Mouse (Mus musculus): Measurements from ENCODE around the gene Ttyh2. TPM values are rescaled to one million over a fixed set of nuclear protein-coding genes. Genes with fewer than 3 reads are reported as not detected.

Gene Ttyh2
- polyA plus RNA-seq, 1 experiment from 2014 or later, result 20.4 TPM

GRCm38 (mm10) chr11:114731711-114732110, 56.5 kb downstream of the Ttyh2 start:
- H3K27ac ChIP-seq (ENCODE audit: low read length), result no peak overlapping the region

GRCm38 (mm10) chr11:114732890-114733289, 57.7 kb downstream of the Ttyh2 start:
- Histone ChIP-seq H3K27me3 (ENCODE audit: insufficient read depth, low read length) (0 out of 2 replicates have a peak, but pooled peaks cover 3% of the 10 kb centered on the region), H3K27ac (ENCODE audit: low read length) (no peak overlapping the region), H3K4me3 (ENCODE audit: low read length) (no peak overlapping the region), H3K4me2 (replicated peaks; ENCODE audit: low read depth, low read length) (no peak overlapping the region), H3K9me3 (ENCODE audit: low read length) (no peaks in the 10 kb centered on the region), H3K9ac (replicated peaks; ENCODE audit: low read length) (no peak overlapping the region), H3K36me3 (ENCODE audit: insufficient read depth, low read length) (no peaks in the 10 kb centered on the region), H3K4me1 (ENCODE audit: insufficient read depth, low read length) (no peaks in the 10 kb centered on the region)
- no peak for ATAC-seq (ENCODE audit: low FRiP score, low TSS enrichment)
- 81% methylated on average over 22 of the region's 22 CpGs for WGBS

More at GRCm38 (mm10) chr11:114731711-114732110, 56.5 kb downstream of the Ttyh2 start:
- ATAC-seq (ENCODE audit: low FRiP score, low TSS enrichment), result no peak
- H3K9ac ChIP-seq (replicated peaks; ENCODE audit: low read length), result no peak overlapping the region
- H3K27me3 ChIP-seq (ENCODE audit: insufficient read depth, low read length), result 0 out of 2 replicates have a peak, but pooled peaks cover 3% of the 10 kb centered on the region
- H3K4me2 ChIP-seq (replicated peaks; ENCODE audit: low read depth, low read length), result no peak overlapping the region
- H3K36me3 ChIP-seq (ENCODE audit: insufficient read depth, low read length), result no peaks in the 10 kb centered on the region
- peaks cover 9% of the 10 kb centered on the region; the same call in 1 of the 2 replicates for H3K4me1 ChIP-seq (ENCODE audit: insufficient read depth, low read length)
- H3K4me3 ChIP-seq (ENCODE audit: low read length), result no peak overlapping the region
- no peaks in the 10 kb centered on the region for H3K9me3 ChIP-seq (ENCODE audit: low read length)
- 74% methylated on average over 4 of the region's 4 CpGs for WGBS

GRCm38 (mm10) chr11:114736111-114736510, 60.9 kb downstream of the Ttyh2 start:
- WGBS, result 77% methylated on average over 2 of the region's 2 CpGs
- ATAC-seq (ENCODE audit: low FRiP score, low TSS enrichment), result no peak

DNA sequence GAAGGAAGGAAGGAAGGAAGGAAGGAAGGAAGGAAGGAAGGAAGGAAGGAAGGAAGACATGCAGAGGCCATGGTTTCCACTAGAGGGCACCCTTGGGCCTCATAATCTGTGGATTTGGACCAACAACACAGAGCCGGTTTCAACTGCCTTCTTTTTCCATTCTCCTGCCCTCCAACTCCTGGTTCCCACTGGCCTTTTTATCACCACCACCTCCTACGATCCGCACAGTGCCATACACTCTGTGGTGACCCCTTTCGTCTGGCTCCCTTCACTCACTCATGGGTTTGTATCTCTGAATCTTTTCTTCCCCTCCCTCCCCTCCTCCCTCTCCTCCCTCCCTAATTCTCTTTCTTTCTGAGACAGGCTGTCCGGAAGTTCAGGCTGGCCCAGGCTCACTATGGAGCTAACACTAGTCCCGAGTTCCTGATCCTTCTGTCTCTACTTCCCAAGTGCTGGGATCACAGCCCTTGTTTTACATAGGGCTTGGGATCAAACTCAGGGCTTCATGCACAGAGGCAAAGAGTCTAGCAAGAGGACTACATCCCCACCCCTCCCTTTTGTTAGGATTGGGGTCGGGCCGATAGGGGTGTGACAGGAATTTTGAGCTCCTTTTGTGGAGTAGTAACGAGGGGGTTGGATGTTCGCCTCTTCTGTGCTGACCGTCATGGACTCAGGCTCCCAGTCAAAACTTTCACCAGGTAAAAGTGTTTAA, 61.8 kb downstream of the Ttyh2 start:
- Histone ChIP-seq H3K4me3 (ENCODE audit: low read length) (no peak overlapping the region), H3K27me3 (ENCODE audit: insufficient read depth, low read length) (peaks cover 5% of the 10 kb centered on the region; the same call in 1 of the 2 replicates), H3K9me3 (ENCODE audit: low read length) (no peaks in the 10 kb centered on the region), H3K27ac (ENCODE audit: low read length) (peak overlapping the region; percentile 45; the same call in 1 of the 2 replicates), H3K4me2 (replicated peaks; ENCODE audit: low read depth, low read length) (0 out of 2 replicates have a peak overlapping the region, but pooled peaks have one; percentile 1), H3K4me1 (ENCODE audit: insufficient read depth, low read length) (peaks cover 26% of the 10 kb centered on the region), H3K9ac (replicated peaks; ENCODE audit: low read length) (0 out of 2 replicates have a peak overlapping the region, but pooled peaks have one; percentile 6), H3K36me3 (ENCODE audit: insufficient read depth, low read length) (no peaks in the 10 kb centered on the region)
- WGBS, result 31% methylated on average over 11 of the region's 11 CpGs
- ATAC-seq (ENCODE audit: low FRiP score, low TSS enrichment), result peak; percentile 14; the same call in 1 of the 2 replicates

More at GRCm38 (mm10) chr11:114736111-114736510, 60.9 kb downstream of the Ttyh2 start:
- Histone ChIP-seq H3K36me3 (ENCODE audit: insufficient read depth, low read length) (no peaks in the 10 kb centered on the region), H3K4me1 (ENCODE audit: insufficient read depth, low read length) (peaks cover 24% of the 10 kb centered on the region), H3K9me3 (ENCODE audit: low read length) (no peaks in the 10 kb centered on the region), H3K27me3 (ENCODE audit: insufficient read depth, low read length) (peaks cover 5% of the 10 kb centered on the region; the same call in 1 of the 2 replicates), H3K4me2 (replicated peaks; ENCODE audit: low read depth, low read length) (no peak overlapping the region), H3K27ac (ENCODE audit: low read length) (no peak overlapping the region), H3K9ac (replicated peaks; ENCODE audit: low read length) (no peak overlapping the region), H3K4me3 (ENCODE audit: low read length) (no peak overlapping the region)

DNA sequence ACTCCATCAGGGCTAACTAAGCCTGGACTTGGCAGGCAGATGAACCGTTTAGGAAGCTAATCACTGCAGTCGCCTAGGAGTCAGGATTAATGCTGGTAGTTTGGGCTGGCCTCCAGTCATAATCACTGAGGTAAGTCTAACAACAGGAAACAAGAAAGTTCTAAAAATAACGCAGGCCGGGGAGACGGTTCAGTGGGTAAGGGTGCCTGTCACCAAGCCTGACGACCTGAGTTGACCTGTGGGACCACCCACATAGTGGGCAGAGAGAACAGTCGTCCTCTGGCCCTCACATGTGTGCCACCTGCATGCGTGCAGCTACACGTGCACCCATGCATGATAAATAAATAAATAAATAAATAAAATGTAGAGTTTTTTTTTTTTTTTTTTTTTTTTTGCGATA, 65.4 kb downstream of the Ttyh2 start:
- no peak overlapping the region for H3K4me2 ChIP-seq (replicated peaks; ENCODE audit: low read depth, low read length)
- H3K36me3 ChIP-seq (ENCODE audit: insufficient read depth, low read length), result no peaks in the 10 kb centered on the region
- no peak overlapping the region for H3K27ac ChIP-seq (ENCODE audit: low read length)
- no peaks in the 10 kb centered on the region for H3K9me3 ChIP-seq (ENCODE audit: low read length)
- ATAC-seq (ENCODE audit: low FRiP score, low TSS enrichment), result no peak; the same call in 1 of the 2 replicates
- WGBS, result 17% methylated on average over 10 of the region's 10 CpGs
- peaks cover 29% of the 10 kb centered on the region for H3K4me1 ChIP-seq (ENCODE audit: insufficient read depth, low read length)
- no peak overlapping the region for H3K9ac ChIP-seq (replicated peaks; ENCODE audit: low read length)
- peaks cover 5% of the 10 kb centered on the region; the same call in 1 of the 2 replicates for H3K27me3 ChIP-seq (ENCODE audit: insufficient read depth, low read length)
- H3K4me3 ChIP-seq (ENCODE audit: low read length), result no peak overlapping the region

DNA sequence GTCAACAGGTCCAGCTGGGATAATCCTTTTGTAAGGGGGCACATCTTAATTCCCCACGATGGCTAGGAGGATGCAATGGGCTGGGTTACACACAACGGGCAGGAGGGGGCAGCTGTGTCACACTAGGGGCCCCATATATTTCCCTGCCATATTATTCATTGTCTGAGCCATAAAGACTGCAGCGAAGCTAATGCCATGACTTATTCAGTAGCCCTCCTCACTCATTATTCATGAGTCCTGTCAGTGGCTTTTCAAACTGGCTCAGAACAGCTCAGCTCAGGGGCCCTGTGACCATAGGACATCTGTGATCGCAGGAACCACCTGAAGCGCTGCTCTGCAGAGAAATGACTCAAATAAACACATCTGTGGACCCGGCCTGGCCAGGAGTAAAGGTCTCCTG, 66.2 kb downstream of the Ttyh2 start:
- no peak overlapping the region for H3K4me2 ChIP-seq (replicated peaks; ENCODE audit: low read depth, low read length)
- 35% methylated on average over 6 of the region's 6 CpGs for WGBS
- no peaks in the 10 kb centered on the region for H3K36me3 ChIP-seq (ENCODE audit: insufficient read depth, low read length)
- ATAC-seq (ENCODE audit: low FRiP score, low TSS enrichment), result no peak
- no peak overlapping the region for H3K9ac ChIP-seq (replicated peaks; ENCODE audit: low read length)
- H3K4me1 ChIP-seq (ENCODE audit: insufficient read depth, low read length), result peaks cover 29% of the 10 kb centered on the region
- peaks cover 5% of the 10 kb centered on the region; the same call in 1 of the 2 replicates for H3K27me3 ChIP-seq (ENCODE audit: insufficient read depth, low read length)
- no peak overlapping the region for H3K4me3 ChIP-seq (ENCODE audit: low read length)
- no peaks in the 10 kb centered on the region for H3K9me3 ChIP-seq (ENCODE audit: low read length)
- H3K27ac ChIP-seq (ENCODE audit: low read length), result no peak overlapping the region

GRCm38 (mm10) chr11:114745134-114745533, 69.9 kb downstream of the Ttyh2 start:
- peak; percentile 78; the same call in 1 of the 2 replicates for ATAC-seq (ENCODE audit: low FRiP score, low TSS enrichment)

GRCm38 (mm10) chr11:114747564-114748138, 72.4 kb downstream of the Ttyh2 start:
- no peak overlapping the region for H3K27ac ChIP-seq (ENCODE audit: low read length)

More at GRCm38 (mm10) chr11:114745134-114745533, 69.9 kb downstream of the Ttyh2 start:
- WGBS, result 2% methylated on average over 12 of the region's 12 CpGs
- Histone ChIP-seq H3K4me1 (ENCODE audit: insufficient read depth, low read length) (peaks cover 15% of the 10 kb centered on the region), H3K4me2 (replicated peaks; ENCODE audit: low read depth, low read length) (peak overlapping the region; percentile 37; the same call in 1 of the 2 replicates), H3K9me3 (ENCODE audit: low read length) (no peaks in the 10 kb centered on the region), H3K27me3 (ENCODE audit: insufficient read depth, low read length) (no peaks in the 10 kb centered on the region), H3K36me3 (ENCODE audit: insufficient read depth, low read length) (no peaks in the 10 kb centered on the region), H3K4me3 (ENCODE audit: low read length) (no peak overlapping the region), H3K27ac (ENCODE audit: low read length) (no peak overlapping the region), H3K9ac (replicated peaks; ENCODE audit: low read length) (0 out of 2 replicates have a peak overlapping the region, but pooled peaks have one; percentile 46)

GRCm38 (mm10) chr11:114764820-114765818, 89.9 kb downstream of the Ttyh2 start, which contains the start of gene Kif19a:
Gene Kif19a, plus strand, starts transcription at chr11:114765388.
- 0 out of 2 replicates have a peak, but pooled peaks cover 3% of the 10 kb centered on the region for H3K4me1 ChIP-seq (ENCODE audit: insufficient read depth, low read length)
- H3K4me2 ChIP-seq (replicated peaks; ENCODE audit: low read depth, low read length), result peak within 1 kb of the TSS; percentile 96
- peak within 1 kb of the TSS; percentile 59 for H3K9ac ChIP-seq (replicated peaks; ENCODE audit: low read length)
- ATAC-seq (ENCODE audit: low FRiP score, low TSS enrichment), result peak; percentile 86
- no peaks in the 10 kb centered on the region for H3K9me3 ChIP-seq (ENCODE audit: low read length)
- no peak within 1 kb of the TSS for H3K27ac ChIP-seq (ENCODE audit: low read length)
- WGBS, result 3% methylated on average over 51 of the region's 51 CpGs
- peaks cover 17% of the 10 kb centered on the region for H3K27me3 ChIP-seq (ENCODE audit: insufficient read depth, low read length)
- peak within 1 kb of the TSS; percentile 57 for H3K4me3 ChIP-seq (ENCODE audit: low read length)
- H3K36me3 ChIP-seq (ENCODE audit: insufficient read depth, low read length), result no peaks in the 10 kb centered on the region

More at GRCm38 (mm10) chr11:114747564-114748138, 72.4 kb downstream of the Ttyh2 start:
- no peaks in the 10 kb centered on the region for H3K27me3 ChIP-seq (ENCODE audit: insufficient read depth, low read length)
- ATAC-seq (ENCODE audit: low FRiP score, low TSS enrichment), result no peak
- H3K36me3 ChIP-seq (ENCODE audit: insufficient read depth, low read length), result no peaks in the 10 kb centered on the region
- no peak overlapping the region for H3K4me3 ChIP-seq (ENCODE audit: low read length)
- WGBS, result 51% methylated on average over 12 of the region's 12 CpGs
- no peaks in the 10 kb centered on the region for H3K9me3 ChIP-seq (ENCODE audit: low read length)
- no peak overlapping the region for H3K9ac ChIP-seq (replicated peaks; ENCODE audit: low read length)
- no peak overlapping the region for H3K4me2 ChIP-seq (replicated peaks; ENCODE audit: low read depth, low read length)
- peaks cover 4% of the 10 kb centered on the region; the same call in 1 of the 2 replicates for H3K4me1 ChIP-seq (ENCODE audit: insufficient read depth, low read length)
